Mouse (Mus musculus) forebrain, embryonic 11.5 days (tissue): ENCODE data around the gene Pdia3. TPM values are rescaled to one million over a fixed set of nuclear protein-coding genes. Genes with fewer than 3 reads are reported as not detected.

Experiments used
- ATAC-seq: fragments of 200-750 bp; cut with Nextera tagmentation; replicated peaks from 2 replicates; pipeline ENCODE4 v1.8.0; 2017; ENCODE audit warnings: moderate TSS enrichment; ENCODE audit not compliant: low FRiP score
- DNase-seq: peaks from one replicate; pipeline ENCODE4 v3.0.0-alpha.2; 2017; ENCODE audit warnings: low spot score
- H3K27ac ChIP-seq: fragments of 300-500 bp; sonication (generic); 2 replicates; pipeline ENCODE4 v1.5.1; 2014; ENCODE audit warnings: low read depth, low read length
- H3K27me3 ChIP-seq: fragments of 300-500 bp; sonication (generic); 2 replicates; pipeline ENCODE4 v1.6.1; 2014; ENCODE audit warnings: mild to moderate bottlenecking, low read length, mixed read lengths; ENCODE audit not compliant: control insufficient read depth, insufficient read depth
- H3K36me3 ChIP-seq: fragments of 300-500 bp; sonication (generic); 2 replicates; pipeline ENCODE4 v1.6.1; 2014; ENCODE audit warnings: mild to moderate bottlenecking, low read length, moderate library complexity, mixed read lengths; ENCODE audit not compliant: control insufficient read depth, insufficient read depth
- H3K4me1 ChIP-seq: fragments of 300-500 bp; sonication (generic); replicated peaks from 2 replicates; pipeline ENCODE4 v1.6.1; 2014; ENCODE audit warnings: low read length, mixed read lengths; ENCODE audit not compliant: control insufficient read depth, insufficient read depth
- H3K4me2 ChIP-seq: fragments of 300-500 bp; sonication (generic); 2 replicates; pipeline ENCODE4 v1.6.1; 2014; ENCODE audit warnings: low read depth, mild to moderate bottlenecking, low read length, moderate library complexity, mixed read lengths; ENCODE audit not compliant: severe bottlenecking
- H3K4me3 ChIP-seq: fragments of 300-500 bp; sonication (generic); 2 replicates; pipeline ENCODE4 v1.5.1; 2014; ENCODE audit warnings: low read depth, low read length
- H3K9ac ChIP-seq: fragments of 300-500 bp; sonication (generic); 2 replicates; pipeline ENCODE4 v1.6.1; 2014; ENCODE audit warnings: low read length
- H3K9me3 ChIP-seq: fragments of 300-500 bp; sonication (generic); 2 replicates; pipeline ENCODE4 v1.6.1; 2016; ENCODE audit warnings: low read length, mixed read lengths; ENCODE audit not compliant: control insufficient read depth
- WGBS: fragments of 180-500 bp; shearing (Covaris S2); extraction: QIAGEN DNeasy Blood & Tissue Kit; methylation state at CpG from one replicate; pipeline ENCODE4 v1.1.7; 2014; 5-methylcytosine and 5-hydroxymethylcytosine counted together
- polyA plus RNA-seq: library from polyadenylated mRNA; unstranded; fragments of >200 nt; fragmentation: Nextera tagmentation; extraction: Ambion mirVana; gene quantifications from 2 replicates; pipeline ENCODE4 v1.2.1, GENCODE M21; 2014

Pdia3 gene
- polyA plus RNA-seq, 1 experiment from 2014 or later: 435 TPM

- Histone ChIP-seq H3K4me2 (peak overlapping the region; percentile 62), H3K4me1 (0 out of 2 replicates have a peak, but pooled peaks cover 2% of the 10 kb centered on the region), H3K9me3 (no peaks in the 10 kb centered on the region), H3K27ac (peak overlapping the region; percentile 93), H3K36me3 (no peaks in the 10 kb centered on the region; the same call in 1 of the 2 replicates), H3K9ac (peak overlapping the region; percentile 99), H3K27me3 (no peaks in the 10 kb centered on the region), H3K4me3 (peak overlapping the region; percentile 93)
- WGBS: 9% methylated on average over 4 of the region's 4 CpGs
- ATAC-seq (peak; percentile 19), DNase-seq (no peak)
Observed at GRCm38 (mm10) chr2:121412843-121413386, 660 bp upstream of the Pdia3 start.

GRCm38 (mm10) chr2:121414139-121414685 lies 637 bp downstream of the Pdia3 start:
- peak; percentile 52 for ATAC-seq
- H3K27ac ChIP-seq: peak overlapping the region; percentile 92
- DNase-seq: no peak
- 0 out of 2 replicates have a peak, but pooled peaks cover 2% of the 10 kb centered on the region for H3K4me1 ChIP-seq
- WGBS: under 1% methylated on average over 32 of the region's 32 CpGs
- H3K27me3 ChIP-seq: no peaks in the 10 kb centered on the region
- H3K36me3 ChIP-seq: peaks cover 3% of the 10 kb centered on the region; the same call in 1 of the 2 replicates
- H3K9ac ChIP-seq: peak overlapping the region; percentile 99
- peak overlapping the region; percentile 93 for H3K4me3 ChIP-seq
- H3K4me2 ChIP-seq: peak overlapping the region; percentile 66
- no peaks in the 10 kb centered on the region for H3K9me3 ChIP-seq

GRCm38 (mm10) chr2:121415103-121415502 lies 1.5 kb downstream of the Pdia3 start:
- no peak for DNase-seq
- Histone ChIP-seq H3K9ac (peak overlapping the region; percentile 47), H3K27me3 (no peaks in the 10 kb centered on the region), H3K27ac (no peak overlapping the region), H3K4me1 (0 out of 2 replicates have a peak, but pooled peaks cover 2% of the 10 kb centered on the region), H3K9me3 (no peaks in the 10 kb centered on the region), H3K36me3 (peaks cover 3% of the 10 kb centered on the region; the same call in 1 of the 2 replicates), H3K4me2 (peak overlapping the region; percentile 66), H3K4me3 (peak overlapping the region; percentile 93)
- ATAC-seq: no peak
- 74% methylated on average over 3 of the region's 3 CpGs for WGBS

GRCm38 (mm10) chr2:121415591-121415990 lies 2.0 kb downstream of the Pdia3 start:
- Histone ChIP-seq H3K36me3 (peaks cover 3% of the 10 kb centered on the region; the same call in 1 of the 2 replicates), H3K9ac (no peak overlapping the region), H3K4me2 (peak overlapping the region; percentile 66; the same call in 1 of the 2 replicates), H3K27me3 (no peaks in the 10 kb centered on the region), H3K9me3 (no peaks in the 10 kb centered on the region), H3K4me1 (0 out of 2 replicates have a peak, but pooled peaks cover 2% of the 10 kb centered on the region), H3K4me3 (peak overlapping the region; percentile 93), H3K27ac (no peak overlapping the region)
- WGBS: 90% methylated on average over 3 of the region's 3 CpGs
- ATAC-seq (no peak), DNase-seq (no peak)

- 0 out of 2 replicates have a peak, but pooled peaks cover 2% of the 10 kb centered on the region for H3K4me1 ChIP-seq
- H3K27me3 ChIP-seq: no peaks in the 10 kb centered on the region
- H3K4me2 ChIP-seq: no peak overlapping the region
- ATAC-seq (no peak), DNase-seq (no peak)
- no peaks in the 10 kb centered on the region for H3K9me3 ChIP-seq
- H3K27ac ChIP-seq: no peak overlapping the region
- WGBS: 93% methylated on average over 6 of the region's 6 CpGs
- H3K4me3 ChIP-seq: no peak overlapping the region
- peaks cover 3% of the 10 kb centered on the region; the same call in 1 of the 2 replicates for H3K36me3 ChIP-seq
- H3K9ac ChIP-seq: no peak overlapping the region
Observed at GRCm38 (mm10) chr2:121416356-121416755, 2.8 kb downstream of the Pdia3 start.

- Histone ChIP-seq H3K27me3 (no peaks in the 10 kb centered on the region), H3K4me2 (no peak overlapping the region), H3K9ac (no peak overlapping the region), H3K9me3 (no peaks in the 10 kb centered on the region), H3K27ac (no peak overlapping the region), H3K4me1 (0 out of 2 replicates have a peak, but pooled peaks cover 2% of the 10 kb centered on the region), H3K4me3 (no peak overlapping the region), H3K36me3 (peaks cover 6% of the 10 kb centered on the region; the same call in 1 of the 2 replicates)
- WGBS: 91% methylated on average over 3 of the region's 3 CpGs
- DNase-seq (no peak), ATAC-seq (no peak)
Observed at GRCm38 (mm10) chr2:121418476-121418875, 4.9 kb downstream of the Pdia3 start.

GRCm38 (mm10) chr2:121423166-121423565 lies 9.6 kb downstream of the Pdia3 start:
- H3K27ac ChIP-seq: no peak overlapping the region
- 95% methylated on average over 2 of the region's 2 CpGs for WGBS
- H3K27me3 ChIP-seq: no peaks in the 10 kb centered on the region
- no peaks in the 10 kb centered on the region for H3K4me1 ChIP-seq
- no peaks in the 10 kb centered on the region for H3K9me3 ChIP-seq
- no peak for DNase-seq
- H3K4me3 ChIP-seq: no peak overlapping the region
- H3K4me2 ChIP-seq: no peak overlapping the region
- ATAC-seq: no peak
- no peak overlapping the region for H3K9ac ChIP-seq
- peaks cover 14% of the 10 kb centered on the region; the same call in 1 of the 2 replicates for H3K36me3 ChIP-seq

- 94% methylated on average over 2 of the region's 2 CpGs for WGBS
- Histone ChIP-seq H3K4me1 (no peaks in the 10 kb centered on the region), H3K27ac (no peak overlapping the region), H3K4me3 (no peak overlapping the region), H3K9ac (no peak overlapping the region), H3K36me3 (peaks cover 16% of the 10 kb centered on the region; the same call in 1 of the 2 replicates), H3K27me3 (no peaks in the 10 kb centered on the region), H3K9me3 (no peaks in the 10 kb centered on the region), H3K4me2 (no peak overlapping the region)
- ATAC-seq: no peak
- no peak for DNase-seq
Observed at GRCm38 (mm10) chr2:121425890-121426289, 12.3 kb downstream of the Pdia3 start.
